Mouse (Mus musculus) embryo, embryonic 9.5 days (tissue): Measurements from ENCODE around the gene Tesc.

Experiments
- DNase-seq: peaks from one replicate; pipeline ENCODE4 v3.0.0-alpha.2; 2017; ENCODE audit errors: extremely low spot score

Tesc gene

DNA sequence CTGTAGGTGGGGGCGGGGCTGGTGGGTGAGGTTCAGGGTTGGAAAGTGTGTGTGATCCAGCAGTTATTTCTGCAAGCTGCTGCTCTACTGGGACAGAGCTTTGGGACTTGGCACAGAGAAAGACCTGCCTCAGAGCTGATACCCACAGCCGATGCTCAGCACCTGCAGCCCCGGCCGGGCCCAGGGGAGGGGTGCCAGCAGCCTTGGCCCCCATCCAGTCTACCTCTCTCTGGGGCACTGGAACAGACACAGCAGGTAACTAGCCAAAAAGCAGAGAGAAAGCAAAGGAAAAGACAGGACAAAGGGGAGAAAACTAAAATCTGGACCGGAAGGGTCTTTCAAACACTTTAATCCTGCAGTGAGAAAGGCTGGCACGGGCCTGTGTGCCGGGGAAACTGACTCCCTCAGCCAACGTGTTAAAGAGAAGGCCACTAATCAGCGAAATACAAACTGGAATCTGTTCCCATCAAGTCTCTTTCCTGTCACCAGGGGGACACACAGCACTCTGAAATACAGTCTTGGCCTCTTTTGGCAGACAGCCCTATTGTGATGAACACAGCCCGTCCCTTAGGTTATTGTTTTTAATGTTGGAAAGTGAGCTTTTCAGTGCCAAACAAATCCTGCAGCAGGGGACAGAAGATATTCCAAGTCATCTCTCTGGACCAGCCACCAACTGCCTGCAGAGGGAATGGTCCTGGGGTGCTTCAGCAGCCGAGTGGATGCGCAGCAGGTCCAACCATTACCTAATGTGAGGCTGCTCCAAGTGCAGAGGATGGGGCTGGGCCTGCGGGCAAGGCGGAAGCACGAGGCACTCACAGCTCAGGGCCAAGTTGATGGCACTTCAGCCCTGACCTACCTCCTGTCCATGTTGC, 49.4 kb downstream of the Tesc start:
- DNase-seq = no peak

DNA sequence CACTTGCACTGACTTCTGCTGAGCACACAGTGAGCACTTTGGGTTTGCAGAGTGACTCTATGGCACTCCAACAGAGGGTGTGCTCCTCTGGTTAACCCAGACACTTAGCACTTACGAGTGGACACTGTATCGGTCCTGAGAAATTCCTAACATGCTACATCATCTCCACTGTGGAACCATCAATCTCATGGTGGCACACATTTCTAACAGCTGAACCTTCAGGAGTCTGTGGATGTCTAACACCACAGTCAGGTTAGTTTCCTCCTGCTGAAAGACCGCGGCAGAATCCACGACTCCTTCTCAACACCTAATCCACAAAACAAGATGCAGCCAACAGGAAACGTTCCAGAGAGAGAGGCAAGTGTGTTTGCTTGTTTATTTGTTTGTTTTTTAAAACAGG, 51.0 kb downstream of the Tesc start:
- DNase-seq = no peak

DNA sequence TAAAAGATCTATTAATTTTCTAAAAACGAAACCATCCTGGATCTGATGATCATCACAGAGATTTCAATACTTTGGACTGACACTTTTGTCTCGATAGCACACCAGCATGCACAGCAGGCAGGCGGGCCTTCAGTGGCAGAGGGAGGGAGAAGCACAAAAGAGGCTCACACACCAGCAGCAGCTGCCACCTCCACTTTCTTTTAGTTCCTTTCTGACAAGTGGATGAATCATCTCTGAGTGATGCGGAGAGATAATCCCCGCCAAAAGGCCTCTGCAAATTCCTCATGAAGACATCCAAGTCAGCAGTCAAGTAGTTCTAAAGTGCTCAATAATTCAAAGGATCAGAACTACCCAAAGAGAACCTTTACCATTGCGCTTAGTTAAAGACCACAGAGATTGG, 51.8 kb downstream of the Tesc start:
- no peak for DNase-seq

DNA sequence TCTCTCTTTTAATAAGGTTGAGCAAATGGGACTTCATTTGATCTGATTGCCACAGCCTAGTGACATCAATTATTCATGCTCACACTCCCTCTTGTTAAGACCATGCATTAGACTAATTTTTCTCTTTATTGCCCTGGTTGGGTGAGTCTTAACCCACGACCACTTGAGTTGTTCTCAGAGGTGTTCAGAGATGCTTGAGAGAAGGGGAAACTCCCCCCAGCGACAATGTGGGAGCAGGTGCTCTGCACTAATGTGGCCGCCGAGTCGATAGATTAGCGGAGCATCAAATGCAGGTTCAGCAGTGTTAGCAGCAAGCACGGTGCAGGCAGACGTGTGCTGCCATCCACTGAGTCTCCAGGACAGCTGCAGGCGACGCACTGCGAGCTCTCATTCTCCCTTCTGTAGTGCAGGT, 52.3 kb downstream of the Tesc start:
- no peak for DNase-seq

DNA sequence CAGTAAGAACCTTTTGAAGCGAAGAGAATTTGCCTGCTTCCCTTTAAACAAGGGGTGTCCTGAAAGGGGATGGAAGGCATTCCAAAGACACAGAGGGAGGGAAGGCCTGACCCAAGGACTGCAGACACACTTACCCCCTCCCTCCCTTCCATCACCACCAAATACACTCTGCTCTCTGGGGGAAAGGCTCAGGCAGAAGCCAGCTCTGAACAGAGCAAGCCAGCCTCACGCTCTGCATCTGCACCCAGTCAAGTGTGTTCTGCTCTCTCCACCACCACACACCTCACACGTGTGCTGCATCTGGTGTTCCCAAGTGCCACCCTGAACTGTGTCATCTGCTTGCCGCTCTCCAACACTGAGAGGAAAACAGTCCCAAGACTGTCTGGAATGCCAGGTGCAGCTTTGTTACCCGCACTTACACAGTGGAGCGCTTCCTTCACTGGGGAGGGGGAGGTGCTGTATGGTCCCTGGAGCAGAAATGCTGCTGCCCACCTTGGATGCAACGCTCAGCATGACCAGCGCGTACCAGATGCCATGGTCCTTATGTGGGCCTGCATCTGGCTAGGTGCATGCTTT, 53.9 kb downstream of the Tesc start:
- DNase-seq = no peak

DNA sequence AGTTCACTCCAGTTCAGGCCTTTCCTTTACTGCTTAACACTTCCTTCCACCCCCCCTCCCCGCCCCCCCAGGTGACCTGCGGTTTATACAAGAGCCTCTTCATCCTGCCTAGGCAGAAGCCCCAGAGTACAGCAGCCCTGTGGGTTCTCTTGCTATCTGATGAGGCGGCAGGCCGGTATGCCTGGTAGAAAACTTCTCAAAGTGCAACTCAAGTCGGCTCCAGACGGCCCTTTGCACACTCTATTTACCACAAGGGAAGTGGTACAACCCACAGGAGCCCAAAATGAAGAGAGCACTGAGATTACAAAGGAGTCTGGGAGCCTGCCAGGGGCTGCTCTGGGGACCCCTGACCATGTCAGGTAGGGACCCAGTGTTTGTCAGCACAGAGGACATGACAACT, 54.5 kb downstream of the Tesc start:
- no peak for DNase-seq

DNA sequence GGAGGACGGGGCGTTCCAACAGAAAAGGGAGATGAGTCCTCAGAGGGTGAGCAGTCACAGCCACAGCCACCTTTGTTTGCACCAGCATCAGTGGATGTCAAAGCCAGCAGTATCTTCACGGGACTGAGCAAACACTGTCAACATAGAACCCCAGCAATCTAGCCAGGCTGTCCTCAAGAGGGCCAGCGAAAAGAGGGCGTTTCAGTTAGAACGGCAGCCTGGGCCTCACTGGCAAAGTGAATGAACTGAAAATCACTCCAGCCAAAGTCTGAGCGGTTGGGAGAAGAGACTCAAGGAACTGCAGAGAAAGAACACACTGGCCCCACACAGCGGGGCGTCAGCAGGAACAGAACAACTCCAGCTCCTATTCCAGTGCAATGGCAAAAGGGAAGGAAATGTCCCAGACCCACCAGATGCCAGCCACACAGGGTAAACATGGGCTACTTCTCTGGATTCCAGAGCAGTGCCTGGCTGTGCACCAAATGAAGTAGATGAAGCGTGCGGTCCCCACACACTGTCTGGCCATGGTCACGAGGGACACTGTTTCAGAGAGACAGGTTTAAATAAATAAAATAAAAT, 55.6 kb downstream of the Tesc start:
- DNase-seq = no peak

DNA sequence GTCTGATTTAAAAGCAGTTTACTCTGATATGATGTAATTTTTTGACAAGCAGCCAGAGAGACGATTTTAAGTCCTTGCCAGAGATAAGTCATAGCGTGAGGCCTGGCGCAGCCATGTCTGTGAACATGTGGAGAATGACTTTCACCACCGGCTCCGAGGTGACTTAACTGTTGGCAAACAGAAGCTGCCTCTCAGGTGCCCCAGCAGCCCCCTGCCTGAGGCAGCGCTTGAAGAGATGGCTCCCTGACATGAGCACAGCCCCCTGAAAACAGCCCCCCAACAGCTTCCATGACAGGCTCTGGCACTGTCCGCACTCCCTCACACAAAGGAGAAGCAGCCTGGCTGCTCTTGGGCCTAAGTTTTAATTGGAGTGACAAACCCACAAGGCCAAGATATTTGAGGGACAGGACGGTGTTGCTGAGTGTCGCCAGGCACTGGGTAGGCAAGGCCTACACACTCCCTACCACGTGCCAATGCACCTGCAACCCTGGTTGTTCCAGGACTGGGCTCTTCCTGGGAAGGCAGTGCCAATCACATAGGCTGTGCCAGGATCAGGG, 56.7 kb downstream of the Tesc start:
- no peak for DNase-seq

DNA sequence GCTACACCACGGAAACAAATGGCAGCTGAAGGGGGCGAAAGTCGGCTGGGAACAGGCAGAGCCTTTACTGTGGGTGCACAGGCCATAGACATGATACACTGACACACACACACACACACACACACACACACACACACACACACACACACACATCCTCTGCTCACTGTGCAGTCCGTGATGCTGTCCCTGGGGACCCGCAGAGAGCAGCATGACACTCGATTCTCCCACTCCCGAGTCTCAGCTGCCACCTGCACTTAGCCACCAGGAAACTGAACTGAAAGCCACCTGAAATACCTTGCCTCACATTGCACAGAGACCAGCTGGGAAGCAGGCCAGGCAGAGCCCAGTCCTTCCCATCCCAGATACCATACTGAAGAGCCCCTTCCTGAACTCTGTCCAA, 57.8 kb downstream of the Tesc start:
- no peak for DNase-seq

DNA sequence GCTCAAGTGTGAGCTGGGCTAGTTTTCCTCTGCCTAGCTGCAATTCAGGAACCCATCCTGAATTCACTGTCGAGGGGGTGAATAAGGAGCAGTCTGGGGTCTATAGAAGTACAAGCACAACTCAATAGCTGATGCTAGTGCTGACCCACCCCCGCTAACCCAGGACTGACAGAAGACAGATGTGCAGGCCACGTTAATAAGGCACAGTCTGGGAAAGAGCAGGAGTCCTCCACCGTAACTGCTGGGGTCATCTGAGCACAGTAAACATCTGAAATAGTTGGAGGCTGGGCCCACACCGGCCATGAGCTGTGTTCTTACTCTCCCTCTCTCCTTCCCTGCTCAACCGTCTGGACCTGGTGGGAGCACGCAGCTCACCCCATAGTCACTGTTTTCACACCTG, 59.4 kb downstream of the Tesc start:
- DNase-seq = no peak

DNA sequence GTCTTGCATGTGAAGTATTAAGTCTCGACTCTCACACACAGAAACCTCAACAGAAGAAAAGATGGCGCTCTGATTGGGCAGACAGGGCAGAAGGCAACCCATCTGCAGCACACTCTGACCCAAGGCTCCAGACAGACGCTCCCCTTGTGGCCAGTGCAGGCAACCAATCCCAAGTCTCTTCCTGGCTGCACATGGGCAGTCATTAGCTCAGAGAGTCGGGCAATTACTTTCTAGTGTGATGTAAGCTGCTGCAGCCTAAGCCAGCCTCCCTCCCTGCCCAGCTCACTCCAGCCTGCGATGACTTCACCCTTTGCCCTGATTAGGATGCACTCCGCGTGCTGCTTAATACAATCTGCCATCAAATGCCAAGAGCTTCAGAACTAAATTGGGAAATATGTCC, 61.6 kb downstream of the Tesc start:
- no peak for DNase-seq

DNA sequence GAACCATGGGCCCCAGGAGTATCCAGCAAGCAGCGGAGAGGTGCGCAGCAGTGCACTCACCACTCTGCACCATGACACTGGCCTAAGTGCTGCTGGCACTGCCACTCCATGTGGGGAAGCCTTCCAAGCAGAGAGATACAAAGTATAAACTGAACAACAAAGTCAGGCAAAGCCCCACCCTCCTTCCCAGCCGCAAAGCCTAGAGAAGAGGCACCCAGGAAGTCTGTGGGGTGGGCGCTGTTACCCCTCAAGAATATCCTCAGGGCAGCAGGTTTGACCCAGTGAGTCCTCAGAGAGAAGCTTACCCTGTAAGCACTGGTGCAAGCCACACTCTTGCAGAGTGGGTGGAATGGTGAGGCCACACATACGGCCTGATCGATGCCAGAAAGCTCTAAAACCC, 62.6 kb downstream of the Tesc start:
- no peak for DNase-seq

DNA sequence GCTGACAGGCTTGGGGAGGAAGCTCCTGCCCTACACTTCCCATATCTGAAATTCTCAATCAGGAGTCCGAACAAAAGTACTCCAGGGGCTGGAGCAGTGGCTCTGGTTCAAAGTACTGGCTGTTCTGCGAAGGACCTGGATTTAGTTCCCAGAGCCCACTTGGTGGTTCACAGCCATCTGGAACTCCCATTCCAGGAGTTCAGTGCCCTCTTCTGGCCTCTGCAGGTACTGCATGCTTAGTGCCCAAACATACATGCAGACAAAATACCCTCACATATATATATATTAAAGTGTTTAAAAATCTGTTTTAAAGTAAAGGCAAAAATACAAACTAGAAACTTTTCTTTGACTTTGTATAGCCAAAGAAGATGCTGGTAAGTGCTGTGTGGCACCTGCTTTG, 63.3 kb downstream of the Tesc start:
- DNase-seq = no peak

DNA sequence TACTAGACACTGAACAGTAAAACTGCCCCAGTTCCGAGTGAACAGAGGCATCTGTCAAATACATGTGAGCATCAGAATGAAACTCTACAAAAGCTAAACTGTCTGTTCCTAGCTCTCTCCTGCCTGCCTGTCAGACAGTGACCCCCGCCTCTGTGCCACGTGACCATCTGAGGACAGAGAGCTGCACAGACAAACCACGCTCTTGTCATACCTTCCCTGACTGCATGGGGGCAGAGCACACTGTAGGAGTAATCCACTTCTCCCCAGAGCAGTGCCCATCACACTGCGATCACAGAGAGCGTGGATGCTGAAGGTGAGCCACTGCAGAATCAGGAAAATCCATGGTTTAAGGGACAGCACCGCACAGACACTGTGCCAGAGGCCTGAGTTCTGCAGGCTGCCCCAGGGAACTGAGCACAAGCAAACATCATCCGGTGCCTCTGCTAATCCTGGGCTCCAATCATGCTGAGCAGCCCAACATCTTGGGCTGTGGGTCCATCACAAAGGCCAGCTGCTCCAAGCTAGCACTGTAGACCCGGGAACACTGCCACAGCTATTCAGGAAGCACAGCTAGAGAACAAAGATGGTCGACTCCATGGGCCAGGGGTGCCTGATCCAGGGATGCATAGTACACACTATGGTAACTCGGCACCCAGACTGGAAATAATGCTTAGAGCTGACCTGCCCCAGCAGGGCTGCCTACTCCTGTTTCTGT, 65.9 kb downstream of the Tesc start:
- DNase-seq = no peak

DNA sequence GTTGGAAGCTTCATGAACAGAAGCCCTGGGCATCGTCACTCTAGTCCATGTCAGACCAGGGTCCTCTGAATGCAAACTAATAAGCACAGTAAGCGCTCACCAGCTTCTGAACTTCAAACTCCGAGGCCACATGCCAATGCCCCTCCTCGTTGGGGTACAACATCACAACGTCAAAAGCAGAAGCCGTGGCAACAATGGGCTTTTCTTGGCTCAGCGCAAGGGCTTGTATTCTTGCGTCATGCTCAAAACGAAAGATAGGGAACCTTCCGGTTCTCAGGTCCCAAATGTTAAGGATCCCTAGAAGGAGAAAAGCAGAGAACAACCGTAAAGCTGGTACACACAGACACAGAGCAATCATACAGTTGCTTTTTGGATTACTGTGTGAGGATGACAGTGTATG, 67.9 kb downstream of the Tesc start:
- no peak for DNase-seq

DNA sequence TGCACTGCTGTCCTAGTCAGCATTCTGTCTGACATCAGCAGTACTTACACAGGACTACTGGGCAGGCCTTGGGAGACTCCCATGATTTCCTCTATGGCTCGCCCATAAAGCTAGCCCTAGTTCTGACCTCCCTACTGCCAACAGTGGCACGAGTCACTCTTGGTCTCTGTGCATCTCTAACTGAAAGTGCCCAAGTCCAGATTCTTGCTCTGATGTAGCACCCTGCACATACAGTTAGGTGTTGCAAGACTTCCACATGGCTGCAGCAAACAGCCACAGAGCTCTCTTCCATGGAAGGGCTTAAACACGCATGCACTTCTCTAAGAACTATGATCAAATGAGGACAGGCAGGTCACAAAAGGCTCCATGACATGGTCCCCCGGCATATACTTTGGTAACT, 68.3 kb downstream of the Tesc start:
- no peak for DNase-seq

DNA sequence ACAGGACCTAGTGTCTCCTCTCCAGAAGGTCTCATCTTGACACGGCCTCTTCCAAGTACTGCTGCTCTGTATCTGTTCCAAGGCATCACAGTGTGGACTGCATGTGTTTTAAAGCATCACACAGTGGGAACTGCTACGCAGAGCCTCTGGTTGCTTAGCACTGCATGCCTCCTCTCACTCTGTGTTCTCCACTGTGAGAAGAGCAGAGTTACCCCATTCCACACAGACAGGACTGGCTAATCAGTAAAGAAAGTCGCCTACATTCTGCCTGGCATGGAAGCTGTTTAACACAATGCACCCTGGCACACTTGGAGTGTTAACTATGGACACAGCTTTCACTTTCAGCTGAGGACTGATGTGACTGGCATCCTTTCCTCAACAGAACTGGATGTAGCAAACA, 68.8 kb downstream of the Tesc start:
- DNase-seq = no peak

DNA sequence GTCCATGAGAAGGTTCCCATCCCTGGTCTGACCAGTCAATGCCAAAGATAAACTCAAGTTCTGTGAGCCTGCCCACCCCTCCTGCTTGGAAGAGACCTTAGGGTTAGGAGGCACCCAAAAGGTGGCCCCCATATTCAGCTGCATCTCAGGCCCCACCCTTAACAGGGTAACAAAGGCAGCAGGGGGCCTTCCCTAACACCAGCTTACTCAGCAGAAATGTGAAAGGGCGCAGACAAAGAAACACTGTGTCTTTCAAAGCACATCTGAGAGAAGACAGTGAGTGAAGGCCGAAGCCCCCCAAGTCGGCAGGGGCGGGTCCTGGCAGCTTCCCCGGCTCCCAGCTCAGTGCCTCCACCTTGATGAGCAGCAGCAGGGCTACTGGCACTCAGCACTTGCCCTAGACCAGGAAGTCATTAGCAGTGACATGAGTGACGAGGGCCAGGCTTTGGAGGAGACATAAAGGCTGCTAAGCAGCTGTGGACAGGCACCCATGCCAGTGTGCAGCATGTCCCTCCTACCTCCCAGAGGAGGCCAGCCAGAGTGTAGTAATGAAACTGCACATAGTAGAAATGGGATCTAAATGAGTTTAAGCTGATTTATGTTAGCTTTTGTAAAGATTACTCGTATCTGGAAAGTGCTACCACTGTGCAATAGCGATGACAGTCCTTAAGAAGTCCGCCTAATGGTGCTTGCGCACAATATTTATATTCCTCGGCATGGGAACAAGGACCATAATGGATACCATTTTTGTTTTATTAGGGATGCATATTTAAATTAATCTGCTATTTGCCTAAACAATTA, 71.7 kb downstream of the Tesc start:
- peak; percentile 14 for DNase-seq

DNA sequence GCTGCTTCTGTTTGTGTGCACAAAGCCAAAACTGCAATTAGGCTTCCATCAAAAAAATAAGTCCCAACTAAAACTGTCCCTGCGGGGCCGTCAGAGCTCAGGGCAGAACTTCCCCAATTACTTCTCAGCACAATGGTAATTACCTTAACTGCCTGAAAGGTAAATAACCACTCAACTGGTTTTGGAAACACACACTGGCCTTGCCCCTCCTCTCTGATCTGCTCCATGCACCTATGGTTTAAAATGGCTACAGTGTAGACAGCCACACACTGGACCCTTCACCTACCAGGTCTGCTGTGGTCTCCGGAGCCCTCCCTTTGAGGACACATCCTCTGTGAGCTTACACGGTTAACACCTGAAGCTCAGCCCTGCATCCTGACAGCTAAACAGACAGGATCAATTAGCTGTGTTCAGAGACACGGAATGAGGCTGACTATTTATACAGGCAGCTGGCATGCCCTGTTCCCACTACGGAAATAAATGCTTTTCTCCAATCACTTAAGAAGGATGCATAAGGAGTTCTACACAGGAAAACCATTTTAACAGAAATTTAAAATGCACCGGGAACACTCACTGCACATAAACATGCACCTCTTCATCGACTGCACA, 72.4 kb downstream of the Tesc start:
- no peak for DNase-seq

DNA sequence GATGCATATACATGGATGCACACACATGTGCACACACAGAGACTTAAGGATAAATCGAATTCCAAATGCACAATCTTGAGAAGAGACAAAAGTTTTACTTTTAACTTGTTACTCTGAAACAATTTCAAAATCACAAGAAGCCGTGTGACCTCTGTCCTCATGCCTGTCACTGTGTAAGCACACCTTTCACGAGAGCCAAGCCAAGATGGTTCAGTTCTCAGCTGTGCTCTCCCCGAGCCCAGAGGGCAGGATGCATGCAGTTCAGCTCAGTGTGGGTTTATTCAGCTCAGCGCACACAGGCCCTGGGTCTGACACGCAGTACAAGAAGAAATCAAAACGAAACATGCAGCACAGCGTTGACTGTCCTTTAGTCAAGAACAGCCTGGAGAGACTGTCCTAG, 78.0 kb downstream of the Tesc start:
- DNase-seq = no peak

DNA sequence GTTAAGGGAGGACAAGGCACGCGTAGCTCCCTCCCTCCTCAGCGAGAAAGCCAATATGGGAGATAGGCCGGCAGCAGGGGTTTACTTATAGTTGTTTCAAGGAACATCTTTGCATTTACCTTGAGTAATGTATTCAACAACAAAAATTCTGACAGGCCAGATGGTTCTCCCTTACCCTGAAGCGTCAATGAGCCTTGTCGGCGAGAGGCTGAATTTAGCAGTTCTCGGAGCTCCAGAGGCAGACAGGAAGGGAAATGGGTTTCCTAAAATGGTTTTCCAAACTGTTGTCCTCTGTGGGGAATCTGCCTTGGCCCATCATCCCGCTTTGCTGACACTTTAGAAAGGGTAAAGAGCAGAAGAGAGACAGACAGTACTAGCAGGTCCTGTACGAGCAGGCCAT, 79.1 kb downstream of the Tesc start:
- DNase-seq = no peak
